Mouse (Mus musculus) hindbrain, embryonic 11.5 days (tissue): Measurements from ENCODE around the gene Golgb1. TPM values are rescaled to one million over a fixed set of nuclear protein-coding genes. Genes with fewer than 3 reads are reported as not detected.

Source experiments
- ATAC-seq: fragments of 200-750 bp; cut with Nextera tagmentation; 2 replicates; pipeline ENCODE4 v1.8.0; 2017; ENCODE audit warnings: mild to moderate bottlenecking, moderate TSS enrichment, moderate library complexity; ENCODE audit not compliant: low FRiP score
- DNase-seq: peaks from one replicate; pipeline ENCODE4 v3.0.0-alpha.2; 2015; ENCODE audit warnings: low spot score
- H3K27ac ChIP-seq: fragments of 300-500 bp; sonication (generic); 2 replicates; pipeline ENCODE4 v1.5.1; 2014; ENCODE audit warnings: mild to moderate bottlenecking, low read depth, low read length
- H3K27me3 ChIP-seq: fragments of 300-500 bp; sonication (generic); 2 replicates; pipeline ENCODE4 v1.6.1; 2014; ENCODE audit warnings: mild to moderate bottlenecking, low read length, moderate library complexity, mixed read lengths; ENCODE audit not compliant: control insufficient read depth, insufficient read depth
- H3K36me3 ChIP-seq: fragments of 300-500 bp; sonication (generic); 2 replicates; pipeline ENCODE4 v1.6.1; 2014; ENCODE audit warnings: mild to moderate bottlenecking, low read length, moderate library complexity, mixed read lengths; ENCODE audit not compliant: control insufficient read depth, insufficient read depth
- H3K4me1 ChIP-seq: fragments of 300-500 bp; sonication (generic); replicated peaks from 2 replicates; pipeline ENCODE4 v1.6.1; 2014; ENCODE audit warnings: low read length, mixed read lengths; ENCODE audit not compliant: control insufficient read depth, insufficient read depth
- H3K4me2 ChIP-seq: fragments of 300-500 bp; sonication (generic); replicated peaks from 2 replicates; pipeline ENCODE4 v1.6.1; 2014; ENCODE audit warnings: mild to moderate bottlenecking, low read depth, low read length
- H3K4me3 ChIP-seq: fragments of 300-500 bp; sonication (generic); 2 replicates; pipeline ENCODE4 v1.5.1; 2014; ENCODE audit warnings: low read depth, low read length
- H3K9ac ChIP-seq: fragments of 300-500 bp; sonication (generic); 2 replicates; pipeline ENCODE4 v1.6.1; 2014; ENCODE audit warnings: low read depth, low read length
- H3K9me3 ChIP-seq: fragments of 300-500 bp; sonication (generic); 2 replicates; pipeline ENCODE4 v1.6.1; 2016; ENCODE audit warnings: low read length; ENCODE audit not compliant: control insufficient read depth
- WGBS: fragments of 180-500 bp; shearing (Covaris S2); extraction: QIAGEN DNeasy Blood & Tissue Kit; methylation state at CpG from one replicate; pipeline ENCODE4 v1.1.7; 2014; 5-methylcytosine and 5-hydroxymethylcytosine counted together
- polyA plus RNA-seq: library from polyadenylated mRNA; unstranded; fragments of >200 nt; fragmentation: Nextera tagmentation; extraction: Ambion mirVana; gene quantifications from 2 replicates; pipeline ENCODE4 v1.2.1, GENCODE M21; 2014

Golgb1 gene
- polyA plus RNA-seq, 1 experiment from 2014 or later: 91.0 TPM

- no peak overlapping the region for H3K4me2 ChIP-seq
- DNase-seq: no peak
- peaks cover 5% of the 10 kb centered on the region; the same call in 1 of the 2 replicates for H3K36me3 ChIP-seq
- H3K4me3 ChIP-seq: no peak overlapping the region
- H3K4me1 ChIP-seq: no peaks in the 10 kb centered on the region
- H3K9ac ChIP-seq: no peak overlapping the region
- ATAC-seq: no peak
- H3K9me3 ChIP-seq: no peaks in the 10 kb centered on the region
- 89% methylated on average over 10 of the region's 10 CpGs for WGBS
- H3K27me3 ChIP-seq: no peaks in the 10 kb centered on the region
- H3K27ac ChIP-seq: no peak overlapping the region
Observed at GRCm38 (mm10) chr16:36931381-36931780, 56.4 kb downstream of the Golgb1 start.

- H3K4me2 ChIP-seq: no peak overlapping the region
- 82% methylated on average over 3 of the region's 3 CpGs for WGBS
- H3K4me1 ChIP-seq: no peaks in the 10 kb centered on the region
- H3K36me3 ChIP-seq: peaks cover 5% of the 10 kb centered on the region; the same call in 1 of the 2 replicates
- no peak overlapping the region for H3K9ac ChIP-seq
- ATAC-seq (no peak), DNase-seq (no peak)
- H3K4me3 ChIP-seq: no peak overlapping the region
- no peaks in the 10 kb centered on the region for H3K27me3 ChIP-seq
- no peak overlapping the region for H3K27ac ChIP-seq
- H3K9me3 ChIP-seq: no peaks in the 10 kb centered on the region
Observed at GRCm38 (mm10) chr16:36931976-36932375, 57.0 kb downstream of the Golgb1 start.

GRCm38 (mm10) chr16:36932546-36932945, 57.6 kb downstream of the Golgb1 start:
- peaks cover 5% of the 10 kb centered on the region; the same call in 1 of the 2 replicates for H3K36me3 ChIP-seq
- H3K9ac ChIP-seq: no peak overlapping the region
- no peak overlapping the region for H3K4me3 ChIP-seq
- H3K27ac ChIP-seq: no peak overlapping the region
- 89% methylated on average over 6 of the region's 6 CpGs for WGBS
- no peak overlapping the region for H3K4me2 ChIP-seq
- no peaks in the 10 kb centered on the region for H3K9me3 ChIP-seq
- H3K27me3 ChIP-seq: no peaks in the 10 kb centered on the region
- ATAC-seq (no peak), DNase-seq (no peak)
- no peaks in the 10 kb centered on the region for H3K4me1 ChIP-seq

DNA sequence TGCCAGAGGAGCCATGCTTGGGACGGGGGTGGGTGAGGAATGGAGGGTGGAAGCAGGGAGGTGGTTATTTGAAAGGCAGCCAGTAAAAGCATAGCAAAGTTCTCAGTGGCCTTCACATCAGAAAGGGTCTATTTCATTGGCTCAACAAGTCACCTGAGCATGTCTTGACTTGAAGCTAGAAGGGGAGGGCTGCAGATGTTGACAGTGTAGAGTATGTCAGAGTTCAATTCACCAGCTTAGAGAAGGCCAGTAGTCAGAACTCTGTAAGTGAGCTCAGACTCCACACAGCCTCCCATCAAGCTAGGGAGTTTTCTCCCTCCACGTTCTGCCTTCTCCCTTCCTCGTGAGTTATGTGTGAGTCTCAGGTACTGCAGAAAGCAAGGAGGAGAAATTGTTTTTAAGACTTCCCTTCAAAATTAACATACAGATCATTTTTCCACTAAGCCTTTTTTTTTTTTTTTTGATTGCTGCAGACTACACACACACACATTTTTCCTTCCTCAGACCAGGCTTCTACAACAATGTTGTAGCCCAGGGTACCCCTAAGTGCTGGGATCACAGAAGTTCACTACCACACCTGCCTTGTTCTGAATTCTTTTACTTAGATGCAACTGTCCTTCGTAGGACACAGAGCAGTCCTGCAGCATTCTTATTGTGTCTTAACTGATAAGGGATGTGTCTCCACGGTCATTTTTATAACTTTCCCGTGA, 59.3 kb downstream of the Golgb1 start:
- DNase-seq (no peak), ATAC-seq (no peak)
- Histone ChIP-seq H3K36me3 (0 out of 2 replicates have a peak, but pooled peaks cover 2% of the 10 kb centered on the region), H3K4me1 (no peaks in the 10 kb centered on the region), H3K4me2 (no peak overlapping the region), H3K9me3 (no peaks in the 10 kb centered on the region), H3K27me3 (no peaks in the 10 kb centered on the region), H3K4me3 (no peak overlapping the region), H3K27ac (no peak overlapping the region), H3K9ac (no peak overlapping the region)
- WGBS: 82% methylated on average over 6 of the region's 6 CpGs

GRCm38 (mm10) chr16:36934841-36935620, 60.1 kb downstream of the Golgb1 start, which contains the start of gene Hcls1:
Hcls1 (plus strand) TSS chr16:36934983.
- no peak within 1 kb of the TSS for H3K4me3 ChIP-seq
- no peak within 1 kb of the TSS for H3K9ac ChIP-seq
- no peak within 1 kb of the TSS for H3K4me2 ChIP-seq
- no peaks in the 10 kb centered on the region for H3K9me3 ChIP-seq
- 82% methylated on average over 7 of the region's 7 CpGs for WGBS
- H3K36me3 ChIP-seq: 0 out of 2 replicates have a peak, but pooled peaks cover 2% of the 10 kb centered on the region
- H3K4me1 ChIP-seq: no peaks in the 10 kb centered on the region
- ATAC-seq (no peak), DNase-seq (no peak)
- H3K27ac ChIP-seq: no peak within 1 kb of the TSS
- no peaks in the 10 kb centered on the region for H3K27me3 ChIP-seq

- 90% methylated on average over 3 of the region's 3 CpGs for whole genome bisulfite sequencing
- H3K4me3 ChIP-seq: no peak overlapping the region
Observed at GRCm38 (mm10) chr16:36935814-36936213, 60.9 kb downstream of the Golgb1 start.

GRCm38 (mm10) chr16:36941137-36941727, 66.3 kb downstream of the Golgb1 start:
- Histone ChIP-seq H3K4me3 (no peak overlapping the region), H3K4me1 (no peaks in the 10 kb centered on the region), H3K4me2 (no peak overlapping the region), H3K9me3 (no peaks in the 10 kb centered on the region), H3K27ac (no peak overlapping the region), H3K36me3 (no peaks in the 10 kb centered on the region), H3K27me3 (no peaks in the 10 kb centered on the region), H3K9ac (no peak overlapping the region)
- WGBS: 82% methylated on average over 6 of the region's 6 CpGs
- no peak for DNase-seq
- no peak for ATAC-seq

More at GRCm38 (mm10) chr16:36935814-36936213, 60.9 kb downstream of the Golgb1 start:
- no peaks in the 10 kb centered on the region for H3K9me3 ChIP-seq
- no peak for ATAC-seq
- no peak overlapping the region for H3K27ac ChIP-seq
- H3K36me3 ChIP-seq: 0 out of 2 replicates have a peak, but pooled peaks cover 2% of the 10 kb centered on the region
- no peaks in the 10 kb centered on the region for H3K4me1 ChIP-seq
- H3K27me3 ChIP-seq: no peaks in the 10 kb centered on the region
- DNase-seq: no peak
- H3K4me2 ChIP-seq: no peak overlapping the region
- H3K9ac ChIP-seq: no peak overlapping the region

GRCm38 (mm10) chr16:36941895-36942294, 67.0 kb downstream of the Golgb1 start:
- DNase-seq: no peak
- no peak for ATAC-seq

More at GRCm38 (mm10) chr16:36941895-36942294, 67.0 kb downstream of the Golgb1 start:
- no peaks in the 10 kb centered on the region for H3K4me1 ChIP-seq
- no peak overlapping the region for H3K9ac ChIP-seq
- H3K4me3 ChIP-seq: no peak overlapping the region
- H3K27ac ChIP-seq: no peak overlapping the region
- no peaks in the 10 kb centered on the region for H3K9me3 ChIP-seq
- H3K36me3 ChIP-seq: no peaks in the 10 kb centered on the region
- WGBS: 77% methylated on average over 4 of the region's 4 CpGs
- H3K4me2 ChIP-seq: no peak overlapping the region
- no peaks in the 10 kb centered on the region for H3K27me3 ChIP-seq
